8 mouse cellular contexts compared by ENCODE assay signal in the genomic region with DNA sequence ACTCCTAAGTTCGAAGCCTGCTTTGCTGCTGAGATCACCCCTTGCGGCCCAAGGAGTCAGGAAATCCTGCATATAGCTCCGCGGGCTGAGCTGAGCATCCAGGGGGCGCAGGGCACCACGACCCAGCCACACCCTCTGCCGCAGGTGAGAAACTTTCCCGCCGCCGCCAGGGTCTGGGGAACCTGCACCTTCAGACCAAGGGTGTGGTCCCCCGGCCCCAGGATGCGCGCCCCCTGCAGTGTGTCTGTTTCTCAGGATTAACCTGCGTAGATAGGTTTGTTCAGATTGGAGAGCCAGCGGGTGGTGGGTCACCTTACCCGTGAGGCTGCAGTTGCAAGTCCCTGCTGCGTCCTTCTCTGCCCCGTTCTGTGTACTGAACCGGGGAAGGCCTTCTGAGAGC. TPM values are rescaled to one million over a fixed set of nuclear protein-coding genes. Genes with fewer than 3 reads are reported as not detected.
A peak's percentile ranks its signal among the peaks of the same experiment; 100 is the strongest.
DNase-seq lines count a peak whose midpoint lies in the region; ATAC-seq and TF ChIP-seq lines count a peak whose summit lies in the region.

No protein-coding gene starts in this region.

- peaks cover 42% of the 10 kb centered on the region for H3K27me3 ChIP-seq in embryonic facial prominence, embryonic 10.5 days (replicated peaks; ENCODE audit: low read depth, poor library complexity, severe bottlenecking)
- peaks cover 28% of the 10 kb centered on the region for H3K27me3 ChIP-seq in hindbrain, embryonic 14.5 days (ENCODE audit: control insufficient read depth, insufficient read depth, low read length)
- peaks cover 19% of the 10 kb centered on the region for H3K27me3 ChIP-seq in midbrain, embryonic 14.5 days (ENCODE audit: control insufficient read depth, insufficient read depth, low read length)

- 0 out of 2 replicates have a peak, but pooled peaks have one; percentile 38 for ATAC-seq in hindbrain, embryonic 14.5 days (ENCODE audit: low FRiP score)
- ATAC-seq in midbrain, embryonic 14.5 days (ENCODE audit: low FRiP score, low TSS enrichment) = peak; percentile 38

- peaks cover 21% of the 10 kb centered on the region for H3K4me1 ChIP-seq in embryonic facial prominence, embryonic 10.5 days
- peaks cover 9% of the 10 kb centered on the region for H3K4me1 ChIP-seq in hindbrain, embryonic 14.5 days (replicated peaks; ENCODE audit: control insufficient read depth, insufficient read depth, low read length)
- H3K4me1 ChIP-seq in midbrain, embryonic 14.5 days (ENCODE audit: control insufficient read depth, insufficient read depth, low read length) = peaks cover 10% of the 10 kb centered on the region; the same call in 1 of the 2 replicates

- H3K27ac ChIP-seq in layer of hippocampus, adult 2 months = no peak overlapping the region
- H3K27ac ChIP-seq in embryonic facial prominence, embryonic 10.5 days (replicated peaks) = no peak overlapping the region
- no peak overlapping the region for H3K27ac ChIP-seq in hindbrain, embryonic 14.5 days
- no peak overlapping the region for H3K27ac ChIP-seq in midbrain, embryonic 14.5 days (replicated peaks; ENCODE audit: low read depth, low read length)

- peak overlapping the region; percentile 31 for H3K9ac ChIP-seq in hindbrain, embryonic 14.5 days
- peak overlapping the region; percentile 41 for H3K9ac ChIP-seq in midbrain, embryonic 14.5 days (replicated peaks; ENCODE audit: low read length)

- peak overlapping the region; percentile 54 for H3K4me3 ChIP-seq in layer of hippocampus, adult 2 months
- H3K4me3 ChIP-seq in embryonic facial prominence, embryonic 10.5 days = peak overlapping the region; percentile 47
- peak overlapping the region; percentile 38 for H3K4me3 ChIP-seq in hindbrain, embryonic 14.5 days (replicated peaks; ENCODE audit: low read length)
- peak overlapping the region; percentile 39 for H3K4me3 ChIP-seq in midbrain, embryonic 14.5 days (replicated peaks; ENCODE audit: low read depth, low read length)

- H3K36me3 ChIP-seq in embryonic facial prominence, embryonic 10.5 days (replicated peaks) = no peaks in the 10 kb centered on the region
- no peaks in the 10 kb centered on the region for H3K36me3 ChIP-seq in hindbrain, embryonic 14.5 days (replicated peaks; ENCODE audit: control insufficient read depth, insufficient read depth)
- H3K36me3 ChIP-seq in midbrain, embryonic 14.5 days (ENCODE audit: control insufficient read depth, insufficient read depth, low read length) = no peaks in the 10 kb centered on the region

- peak overlapping the region; percentile 87 for H3K4me2 ChIP-seq in hindbrain, embryonic 14.5 days (replicated peaks)
- peak overlapping the region; percentile 76 for H3K4me2 ChIP-seq in midbrain, embryonic 14.5 days (ENCODE audit: low read length)

- no peak for TF ChIP-seq CTCF in layer of hippocampus, adult 2 months (conservative IDR thresholded peaks at IDR 0.05)

- no peaks in the 10 kb centered on the region for H3K9me3 ChIP-seq in embryonic facial prominence, embryonic 10.5 days
- no peaks in the 10 kb centered on the region for H3K9me3 ChIP-seq in hindbrain, embryonic 14.5 days (ENCODE audit: control insufficient read depth, low read length)
- H3K9me3 ChIP-seq in midbrain, embryonic 14.5 days (ENCODE audit: control insufficient read depth, low read length) = no peaks in the 10 kb centered on the region

- DNase-seq in layer of hippocampus, adult 2 months (ENCODE audit: low spot score in 2 of 2) = no peak
- DNase-seq in layer of hippocampus, adult 9-10 months (ENCODE audit: low spot score) = no peak
- peak; percentile 49 for DNase-seq in ZHBTc4 (ENCODE audit: low read depth, low spot score)
- DNase-seq in embryonic facial prominence, embryonic 10.5 days (ENCODE audit: low spot score) = no peak
- DNase-seq in hindbrain, embryonic 14.5 days (ENCODE audit: low spot score) = no peak
- DNase-seq in midbrain, embryonic 14.5 days = peak; percentile 43
- DNase-seq in frontal cortex, adult 2 months (ENCODE audit: extremely low spot score in 1 of 2, low spot score in 1 of 2) = no peak
- no peak for DNase-seq in adrenal gland, adult (ENCODE audit: inconsistent age in 2 of 2, low spot score in 1 of 2)

- 3% methylated on average over 19 of the region's 19 CpGs for WGBS in embryonic facial prominence, embryonic 10.5 days
- WGBS in hindbrain, embryonic 14.5 days = under 1% methylated on average over 19 of the region's 19 CpGs
- 1% methylated on average over 19 of the region's 19 CpGs for WGBS in midbrain, embryonic 14.5 days

RNA-seq across cellular contexts. Expression of a gene that starts 0.4 kb away (rescaled TPM):
- total RNA-seq in layer of hippocampus, adult 2 months (2021) = 1 to 10 TPM; 3.0 to 4.0 TPM
- polyA plus RNA-seq in embryonic facial prominence, embryonic 10.5 days (2016; fragmentation: Nextera tagmentation; extraction: Ambion mirVana) = 0.13 TPM in 1 of 2 replicates, not detected in the other
- 2.1 and 2.4 TPM in 2 replicates for polyA plus RNA-seq in hindbrain, embryonic 14.5 days (2014; fragmentation: Nextera tagmentation; extraction: Ambion mirVana)
- polyA plus RNA-seq in midbrain, embryonic 14.5 days (2014; fragmentation: Nextera tagmentation; extraction: Ambion mirVana) = 0.89 and 1.6 TPM in 2 replicates
- 5.5 TPM in 2 replicates for polyA plus RNA-seq in frontal cortex, adult 2 months (2012; rRNA removed)

Comparison
In these comparisons a context has a peak if more than half of its experiments do, and no peak if none do; other contexts are left out.
1. DNase-seq: peak in ZHBTc4 (single experiment) and midbrain, embryonic 14.5 days (single experiment); none in layer of hippocampus, adult 2 months (0 of 2), layer of hippocampus, adult 9-10 months (single experiment), embryonic facial prominence, embryonic 10.5 days (single experiment), hindbrain, embryonic 14.5 days (single experiment), frontal cortex, adult 2 months (0 of 2) and adrenal gland, adult (0 of 2).
2. Peak in every context shown above with its lines, with median percentiles within 50 percentile points of each other: H3K4me3 ChIP-seq.